Mouse (Mus musculus) lung, postnatal 36 days (tissue): ENCODE results near the gene Bglap3.

Source experiments
- DNase-seq: peaks from one replicate; pipeline ENCODE4 v3.0.0; 2022; ENCODE audit warnings: mixed read lengths

Gene Bglap3

DNA sequence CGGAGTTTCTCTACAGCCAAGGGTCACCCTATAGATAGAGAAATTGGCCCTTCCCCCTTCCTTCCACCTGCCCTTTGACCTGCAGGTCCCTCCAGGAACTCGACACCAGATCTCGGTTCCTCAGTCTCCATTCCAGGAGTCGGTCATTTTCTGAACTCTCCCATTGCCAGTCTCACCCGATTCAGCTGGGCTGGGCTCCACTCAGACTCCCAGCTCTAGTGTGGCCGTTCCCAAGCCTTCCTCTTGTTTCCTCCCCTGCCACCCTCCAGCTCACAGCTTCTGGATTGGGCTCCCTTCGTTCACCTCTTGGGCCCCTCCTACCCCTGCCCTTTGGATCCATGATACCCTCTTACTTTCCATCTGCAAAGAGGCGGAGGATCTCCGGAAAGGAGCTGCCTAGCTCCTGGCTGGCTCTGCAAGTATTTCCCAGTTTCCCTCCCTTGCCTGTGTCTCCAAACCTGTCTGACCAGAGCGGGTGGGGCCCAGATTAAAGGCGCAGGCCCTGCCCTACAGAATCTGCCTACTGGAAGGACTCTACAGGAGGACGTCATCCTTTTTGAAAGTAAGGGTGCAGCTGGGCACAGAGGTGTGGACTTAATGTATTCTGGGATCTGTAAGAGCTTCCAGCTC is 38.4 kb downstream of the Bglap3 start:
- DNase-seq: peak; percentile 65

DNA sequence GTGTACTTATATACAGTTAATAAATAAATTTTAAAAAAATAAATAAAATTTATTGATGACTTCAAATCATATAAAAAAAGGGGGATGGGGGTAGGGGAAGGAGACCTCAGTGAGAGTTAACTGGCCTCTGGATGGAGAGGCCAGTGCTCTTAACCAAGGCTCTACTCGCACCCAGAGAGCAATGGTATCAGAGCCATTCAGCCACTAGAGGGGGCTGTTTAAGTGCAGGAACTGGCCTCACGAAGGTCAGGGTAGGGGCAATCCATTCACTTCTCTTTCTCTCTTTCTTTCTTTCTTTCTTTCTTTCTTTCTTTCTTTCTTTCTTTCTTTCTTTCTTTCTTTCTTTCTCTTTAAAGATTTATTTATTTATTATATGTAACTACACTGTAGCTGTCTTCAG is 41.3 kb downstream of the Bglap3 start:
- DNase-seq: peak; percentile 83

DNA sequence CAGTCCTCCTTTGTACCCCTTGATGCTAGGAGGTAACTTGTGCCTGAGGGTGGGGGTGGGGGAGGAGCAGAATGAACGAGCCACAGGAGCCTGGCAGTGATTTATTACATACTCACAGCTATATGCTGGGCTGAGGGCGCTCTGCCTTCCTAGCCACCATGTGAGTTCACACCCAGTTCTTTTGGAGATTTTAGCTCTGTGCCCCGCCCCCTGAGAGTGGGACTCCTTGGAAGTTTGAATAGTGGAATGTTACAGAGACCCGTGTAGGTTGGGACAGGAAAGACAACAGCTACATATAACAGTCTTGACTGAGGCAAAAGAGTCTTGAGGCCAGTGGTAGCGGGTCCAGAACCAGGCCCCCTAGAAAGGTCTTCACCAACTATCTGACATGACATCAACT is 43.6 kb downstream of the Bglap3 start:
- DNase-seq: no peak

DNA sequence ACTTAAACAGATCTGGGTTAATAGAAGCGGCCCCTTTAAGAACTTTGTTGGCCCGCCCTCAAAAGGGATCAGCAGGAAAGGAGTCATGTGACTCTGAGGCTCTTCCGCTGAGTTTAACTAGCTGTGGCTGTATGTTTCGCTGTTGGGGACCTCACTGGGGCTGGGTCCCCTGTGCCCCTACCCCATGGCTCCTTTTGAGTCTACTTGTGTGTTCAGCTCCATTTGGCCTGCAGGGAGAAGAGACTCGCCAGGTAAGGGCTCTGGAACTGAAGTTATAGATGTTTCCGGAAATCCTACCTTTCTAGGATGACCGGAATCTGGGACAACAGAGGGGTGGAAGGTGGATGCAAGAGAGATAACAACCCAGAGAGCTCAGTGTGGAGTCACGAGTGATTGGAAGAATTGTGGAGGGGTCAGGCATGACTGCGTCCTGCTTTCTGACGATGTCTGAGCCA is 47.6 kb downstream of the Bglap3 start, which contains the start of gene Glmp:
Gene Glmp (plus strand): TSS at position 73 of the 455 bp plus-strand sequence.
- DNase-seq: peak; percentile 85
